Mouse (Mus musculus) lung, embryonic 16.5 days (tissue): ENCODE measurements around the gene Zfyve26. TPM values are rescaled to one million over a fixed set of nuclear protein-coding genes. Genes with fewer than 3 reads are reported as not detected.
"Not testable (repeated sequence)": the region's sequence is repeated elsewhere in the genome, so short reads cannot be mapped to it uniquely, and the experiment has no call there.

ENCODE experiments used
- ATAC-seq: fragments of 200-750 bp; cut with Nextera tagmentation; 2 replicates; pipeline ENCODE4 v1.8.0; 2017; ENCODE audit warnings: low read depth, mild to moderate bottlenecking, moderate library complexity
- H3K27ac ChIP-seq: fragments of 300-500 bp; sonication (generic); 2 replicates; pipeline ENCODE4 v1.5.1; 2014; ENCODE audit warnings: mild to moderate bottlenecking, control low read depth, low read length
- H3K27me3 ChIP-seq: fragments of 300-500 bp; sonication (generic); 2 replicates; pipeline ENCODE4 v1.6.1; 2014; ENCODE audit warnings: low read depth, low read length, mixed read lengths; ENCODE audit not compliant: control insufficient read depth, insufficient read depth
- H3K36me3 ChIP-seq: fragments of 300-500 bp; sonication (generic); 2 replicates; pipeline ENCODE4 v1.6.1; 2014; ENCODE audit warnings: low read length; ENCODE audit not compliant: control insufficient read depth, insufficient read depth
- H3K4me1 ChIP-seq: fragments of 300-500 bp; sonication (generic); replicated peaks from 2 replicates; pipeline ENCODE4 v1.6.1; 2014; ENCODE audit warnings: low read length, mixed read lengths; ENCODE audit not compliant: control insufficient read depth, insufficient read depth
- H3K4me2 ChIP-seq: fragments of 300-500 bp; sonication (generic); 2 replicates; pipeline ENCODE4 v1.6.1; 2014; ENCODE audit warnings: low read depth, low read length, control low read depth
- H3K4me3 ChIP-seq: fragments of 300-500 bp; sonication (generic); 2 replicates; pipeline ENCODE4 v1.5.1; 2014; ENCODE audit warnings: mild to moderate bottlenecking, low read length, control low read depth
- H3K9ac ChIP-seq: fragments of 300-500 bp; sonication (generic); 2 replicates; pipeline ENCODE4 v1.6.1; 2014; ENCODE audit warnings: low read length, control low read depth
- H3K9me3 ChIP-seq: fragments of 300-500 bp; sonication (generic); 2 replicates; pipeline ENCODE4 v1.6.1; 2016; ENCODE audit warnings: low read length; ENCODE audit not compliant: control insufficient read depth
- WGBS: fragments of 180-500 bp; shearing (Covaris S2); extraction: QIAGEN DNeasy Blood & Tissue Kit; methylation state at CpG from one replicate; pipeline ENCODE4 v1.1.7; 2014; 5-methylcytosine and 5-hydroxymethylcytosine counted together
- polyA plus RNA-seq: library from polyadenylated mRNA; unstranded; fragments of >200 nt; fragmentation: Nextera tagmentation; extraction: Ambion mirVana; gene quantifications from 2 replicates; pipeline ENCODE4 v1.2.1, GENCODE M21; 2015

The Zfyve26 gene
- polyA plus RNA-seq, 1 experiment from 2014 or later = 12.1 TPM

- peak within 1 kb of the TSS; percentile 72 for H3K4me2 ChIP-seq
- WGBS = 53% methylated on average over 6 of the region's 6 CpGs
- H3K4me1 ChIP-seq = peaks cover 9% of the 10 kb centered on the region; the same call in 1 of the 2 replicates
- H3K4me3 ChIP-seq = peak within 1 kb of the TSS; percentile 63
- H3K27ac ChIP-seq = peak within 1 kb of the TSS; percentile 3
- no peaks in the 10 kb centered on the region for H3K9me3 ChIP-seq
- H3K9ac ChIP-seq = peak within 1 kb of the TSS; percentile 70
- ATAC-seq = no peak
- no peaks in the 10 kb centered on the region for H3K27me3 ChIP-seq
- no peaks in the 10 kb centered on the region for H3K36me3 ChIP-seq
These were observed 103.9 kb downstream of the Zfyve26 start, which contains the start of gene Rdh11 for GRCm38 (mm10) chr12:79192193-79192592. Gene Rdh11 (minus strand): TSS chr12:79192293.

- Histone ChIP-seq H3K36me3 (no peaks in the 10 kb centered on the region), H3K9me3 (no peaks in the 10 kb centered on the region), H3K4me3 (peak overlapping the region; percentile 63), H3K4me1 (peaks cover 9% of the 10 kb centered on the region; the same call in 1 of the 2 replicates), H3K4me2 (peak overlapping the region; percentile 72), H3K9ac (peak overlapping the region; percentile 70), H3K27me3 (no peaks in the 10 kb centered on the region), H3K27ac (peak overlapping the region; percentile 3)
- WGBS = 5% methylated on average over 14 of the region's 14 CpGs
- ATAC-seq = peak; percentile 90
These were observed 104.4 kb downstream of the Zfyve26 start for GRCm38 (mm10) chr12:79191701-79192100.

GRCm38 (mm10) chr12:79190931-79191673 is 105.0 kb downstream of the Zfyve26 start:
- Histone ChIP-seq H3K27me3 (no peaks in the 10 kb centered on the region), H3K9ac (peak overlapping the region; percentile 70), H3K4me1 (peaks cover 9% of the 10 kb centered on the region; the same call in 1 of the 2 replicates), H3K4me3 (peak overlapping the region; percentile 63), H3K4me2 (peak overlapping the region; percentile 72), H3K27ac (peak overlapping the region; percentile 3), H3K9me3 (no peaks in the 10 kb centered on the region), H3K36me3 (peaks cover 2% of the 10 kb centered on the region; the same call in 1 of the 2 replicates)
- WGBS = under 1% methylated on average over 18 of the region's 18 CpGs
- peak; percentile 86 for ATAC-seq

- H3K9ac ChIP-seq, H3K4me3 ChIP-seq, H3K27ac ChIP-seq, H3K27me3 ChIP-seq, H3K9me3 ChIP-seq, H3K4me1 ChIP-seq, ATAC-seq, H3K4me2 ChIP-seq: not testable (repeated sequence)
- WGBS = 82% methylated on average over 5 of the region's 6 CpGs
- peaks cover 31% of the 10 kb centered on the region for H3K36me3 ChIP-seq
These were observed 110.9 kb downstream of the Zfyve26 start for GRCm38 (mm10) chr12:79185160-79185559.

Other genes with a start within 250 kb of the Zfyve26 start
- 25.9 and 26.4 TPM in 2 replicates for gene Pigh, start 206.7 kb downstream of the Zfyve26 start, polyA plus RNA-seq
- gene Arg2, start 165.5 kb downstream of the Zfyve26 start, polyA plus RNA-seq = 4.6 and 5.9 TPM in 2 replicates
- 80.5 and 83.7 TPM in 2 replicates for gene Vti1b, start 123.6 kb downstream of the Zfyve26 start, polyA plus RNA-seq
- 22.7 and 24.1 TPM in 2 replicates for gene Rdh11, start 104.0 kb downstream of the Zfyve26 start, polyA plus RNA-seq
- 1.6 and 2.1 TPM in 2 replicates for gene Rdh12, start 87.4 kb downstream of the Zfyve26 start, polyA plus RNA-seq
- 7.6 and 8.8 TPM in 2 replicates for gene Rad51b, start 978 bp upstream of the Zfyve26 start, polyA plus RNA-seq